Mouse (Mus musculus): Measurements from ENCODE around the gene Trim47.
"Not testable (repeated sequence)": the region's sequence is repeated elsewhere in the genome, so short reads cannot be mapped to it uniquely, and the experiment has no call there.

Gene Trim47

DNA sequence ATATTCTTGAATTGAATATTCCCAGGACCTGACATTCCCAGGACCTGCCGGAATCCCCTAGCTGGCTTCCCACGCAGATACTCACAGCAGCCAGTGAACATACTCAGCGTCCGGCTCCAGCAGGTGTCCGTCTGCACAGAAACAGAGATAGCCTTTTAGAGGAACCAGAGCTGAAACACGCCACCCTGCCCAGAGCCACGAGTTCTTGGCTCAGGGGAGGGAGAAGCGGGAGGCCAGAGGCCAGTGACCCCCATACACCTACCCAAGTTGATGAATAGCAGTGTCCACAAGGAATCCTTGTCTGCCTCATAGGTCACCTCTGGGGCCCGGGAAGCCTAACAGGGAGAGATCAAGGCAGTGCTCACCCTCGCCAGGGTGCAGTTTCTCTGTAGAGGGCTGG lies 7.2 kb upstream of the Trim47 start:
- DNase-seq, result no peak

GRCm38 (mm10) chr11:116133497-116133896 lies 6.5 kb upstream of the Trim47 start:
- no peak for DNase-seq

DNA sequence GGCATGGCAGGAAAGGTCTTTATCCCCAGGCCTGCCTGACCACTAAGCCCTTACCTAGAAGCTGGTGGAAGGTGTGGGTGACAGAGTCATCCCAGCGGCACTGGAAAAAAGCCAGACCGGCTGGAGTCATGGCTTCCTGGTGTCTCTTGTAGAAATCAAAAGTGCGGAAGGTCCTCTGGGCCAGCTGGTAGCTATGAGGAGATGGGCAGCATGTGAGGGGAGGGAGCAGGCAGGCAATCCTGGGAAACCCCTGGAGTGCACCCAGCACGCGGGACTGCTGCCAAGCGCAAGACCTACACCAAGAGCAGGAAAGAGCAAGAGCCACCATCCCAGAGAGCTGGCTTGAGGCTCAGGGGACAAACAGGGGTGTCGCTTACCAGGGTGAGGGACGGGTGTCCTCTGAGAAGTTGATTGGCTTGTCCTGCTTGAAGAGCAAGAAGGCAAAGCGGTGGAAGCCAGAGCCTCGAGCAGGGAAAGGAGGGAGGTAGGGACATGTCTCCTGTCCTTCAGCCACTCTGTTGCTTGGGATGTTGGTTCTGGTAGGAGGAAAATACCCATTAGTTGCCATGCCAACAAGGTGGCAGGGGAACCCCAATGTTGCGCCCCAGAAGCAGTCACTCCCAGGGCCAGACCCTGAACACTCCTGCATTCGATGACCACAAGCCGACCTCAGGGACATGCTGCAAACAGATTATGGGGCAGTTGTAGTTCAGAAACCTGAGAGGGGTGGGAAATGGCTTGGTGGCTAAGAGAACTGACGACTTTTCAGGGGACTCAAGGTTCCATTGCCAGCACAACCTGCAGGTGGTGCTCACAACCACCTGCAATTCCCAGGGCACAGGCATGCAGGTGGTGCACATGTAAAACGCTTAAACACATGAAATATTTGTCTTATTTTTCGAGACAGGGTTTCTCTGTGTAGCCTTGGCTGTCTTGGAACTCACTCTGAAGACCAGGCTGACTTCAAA lies 5.6 kb upstream of the Trim47 start:
- DNase-seq, result peak; percentile 29

DNA sequence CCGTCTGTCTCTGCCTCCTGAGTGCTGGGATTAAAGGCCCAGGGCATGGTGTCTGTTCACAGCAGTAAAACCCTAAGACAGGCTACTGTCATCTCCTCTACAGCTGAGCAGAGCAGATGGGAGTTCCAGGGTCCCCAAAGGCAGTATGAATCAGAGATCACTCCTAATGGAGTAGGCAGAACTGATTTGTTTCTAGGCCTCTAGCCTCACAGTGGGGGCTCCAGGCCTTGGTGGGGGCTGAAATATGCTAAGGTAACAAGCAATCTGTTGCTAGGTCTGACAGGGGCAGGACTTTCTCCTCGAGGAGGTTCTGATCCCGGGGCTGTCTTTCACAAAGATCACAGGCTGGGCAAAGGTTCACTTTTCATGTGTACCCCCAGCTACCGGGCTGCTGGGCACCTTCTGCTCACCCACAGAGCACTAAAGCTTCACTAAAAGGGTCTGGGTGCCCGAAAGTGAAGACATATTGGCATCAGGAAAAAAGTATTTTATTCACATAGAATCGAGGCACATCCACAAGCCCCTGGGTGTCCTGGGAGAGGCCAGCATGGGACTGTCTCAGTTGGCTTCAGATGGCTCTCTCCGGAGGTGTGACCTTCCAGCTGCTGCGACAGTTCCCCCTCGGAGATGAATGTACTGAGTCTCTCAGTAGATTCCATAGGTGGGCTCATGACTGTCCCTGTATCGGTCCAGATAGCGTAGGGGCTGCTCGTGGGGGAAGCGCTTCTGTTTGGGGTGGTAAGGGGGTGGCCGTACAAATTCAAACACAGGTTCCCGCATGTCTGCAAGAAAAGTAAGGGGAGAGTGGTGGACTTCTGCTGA lies 4.5 kb upstream of the Trim47 start:
- DNase-seq, result no peak

- peak; percentile 90 for DNase-seq
These were observed 3.6 kb upstream of the Trim47 start, which contains the start of gene Trim65 for GRCm38 (mm10) chr11:116130488-116131205. Trim65 (minus strand) TSS chr11:116131128.

DNA sequence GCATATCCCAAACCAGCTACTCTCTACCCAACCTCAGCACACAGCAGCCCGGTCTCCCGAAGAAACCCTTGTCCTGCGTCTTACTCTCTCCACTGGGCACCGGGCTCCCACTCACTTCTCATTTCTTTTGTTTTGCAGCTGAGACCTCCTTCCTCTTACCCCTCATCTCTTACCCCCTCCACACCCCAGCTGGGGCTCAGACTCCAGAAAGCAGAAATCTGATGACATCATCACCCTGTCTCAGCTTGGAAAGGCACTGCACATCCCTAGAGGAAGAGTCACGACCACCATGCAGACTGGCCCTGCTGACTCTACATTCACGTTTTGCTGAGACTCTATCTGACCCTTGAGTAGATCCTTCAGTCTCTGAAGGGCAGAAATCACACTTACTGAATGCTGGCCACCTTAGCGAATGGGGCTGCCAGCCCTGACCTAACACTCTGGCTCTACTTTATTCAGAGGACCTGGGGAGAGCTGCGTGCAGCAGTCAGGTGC lies 3.0 kb upstream of the Trim47 start:
- no peak for DNase-seq

DNA sequence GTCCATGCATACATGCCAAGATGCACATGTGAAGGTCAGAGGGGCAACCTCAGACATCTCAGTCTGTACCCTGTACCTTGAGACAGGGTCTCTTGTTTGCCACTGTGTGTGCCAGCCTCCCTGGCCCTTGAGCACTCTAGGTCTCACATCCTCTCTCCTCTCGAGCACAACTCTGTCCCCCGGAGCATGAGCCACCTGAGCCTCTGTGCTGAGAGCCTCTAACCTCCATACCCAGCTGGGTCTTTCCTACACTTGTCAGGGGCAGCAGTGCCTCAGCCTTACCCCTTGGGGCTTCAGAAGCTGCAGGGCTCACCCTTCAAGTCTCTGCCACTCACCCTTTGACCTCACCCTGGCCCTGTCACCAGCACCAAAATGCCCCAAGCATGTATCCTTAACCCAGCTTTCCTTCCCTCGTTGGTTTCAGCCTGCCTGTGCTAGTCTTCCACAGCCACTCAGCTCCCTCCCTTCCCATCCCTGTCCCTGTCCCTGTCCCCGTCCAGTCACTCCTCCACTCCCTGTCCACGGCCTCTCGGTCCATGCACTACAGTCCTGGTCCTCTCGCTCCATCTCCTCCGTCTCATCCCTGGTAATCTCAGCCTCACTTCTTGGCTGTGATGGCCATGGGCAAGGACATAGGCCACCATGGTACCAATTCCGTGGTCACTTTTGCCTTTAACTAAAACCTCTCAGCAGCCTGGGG lies 2.2 kb upstream of the Trim47 start:
- DNase-seq, result no peak

DNA sequence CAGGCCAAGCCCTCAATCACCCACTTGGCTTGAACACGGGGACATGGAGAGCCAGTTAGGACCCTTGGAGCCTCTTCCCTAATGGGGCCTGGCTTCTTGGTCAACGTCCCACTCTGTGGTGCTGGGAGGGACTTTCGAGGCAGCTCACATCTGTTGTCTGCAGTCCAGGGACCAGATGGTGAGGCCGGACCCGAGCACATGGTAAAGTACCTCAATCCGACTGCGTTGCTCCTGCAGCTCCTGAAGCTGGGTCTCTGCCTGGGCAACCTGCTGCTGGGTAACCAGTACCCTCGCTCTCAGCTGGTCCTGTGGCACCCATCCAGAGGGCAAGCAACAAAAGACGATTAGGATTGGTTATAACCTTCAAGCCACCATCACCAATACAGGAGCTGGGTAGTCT lies 976 bp upstream of the Trim47 start:
- DNase-seq, result no peak

DNA sequence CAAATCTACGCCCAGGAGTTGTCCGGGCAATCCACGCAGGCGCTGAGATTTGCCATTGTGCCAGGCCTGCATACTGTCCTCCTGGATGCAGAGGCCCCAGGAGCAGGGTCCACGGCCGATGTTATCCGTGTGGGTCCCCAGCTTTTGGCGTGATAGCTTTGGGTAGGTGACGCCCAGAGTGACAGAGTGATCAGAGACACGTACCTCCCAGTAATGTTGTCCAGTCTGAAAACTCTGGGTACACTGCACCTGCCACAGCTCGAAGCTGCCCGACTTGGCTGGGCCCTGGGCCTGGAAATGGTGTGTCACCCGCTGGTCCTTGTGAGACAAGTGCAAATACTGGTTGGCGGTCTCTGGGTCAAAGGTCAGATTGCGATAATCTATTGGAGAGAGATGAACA lies 749 bp downstream of the Trim47 start:
- no peak for DNase-seq

DNA sequence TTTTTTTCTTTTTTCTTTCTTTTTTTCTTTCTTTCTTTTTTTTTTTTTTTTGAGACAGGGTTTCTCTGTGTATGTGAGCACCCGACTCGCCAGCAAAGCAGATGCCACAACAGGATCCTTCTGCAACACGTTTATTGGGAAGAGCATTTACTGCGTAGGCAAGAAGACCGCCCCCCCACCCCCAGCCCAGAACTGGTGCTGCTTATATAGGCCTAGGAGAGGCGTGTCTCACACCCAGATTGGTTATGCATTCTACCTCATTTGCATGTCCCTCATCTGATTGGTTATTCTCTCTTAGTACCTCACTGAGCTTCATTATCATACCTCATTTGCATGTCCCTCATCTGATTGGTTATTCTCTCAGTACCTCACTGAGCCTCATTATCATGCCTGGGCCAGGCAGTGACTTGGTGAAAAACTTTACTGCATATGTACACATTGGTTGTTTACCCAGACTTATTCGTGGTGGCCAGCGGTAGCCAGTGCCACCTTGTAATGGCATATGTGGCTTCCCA lies 5.2 kb downstream of the Trim47 start:
- not testable (repeated sequence) for DNase-seq

DNA sequence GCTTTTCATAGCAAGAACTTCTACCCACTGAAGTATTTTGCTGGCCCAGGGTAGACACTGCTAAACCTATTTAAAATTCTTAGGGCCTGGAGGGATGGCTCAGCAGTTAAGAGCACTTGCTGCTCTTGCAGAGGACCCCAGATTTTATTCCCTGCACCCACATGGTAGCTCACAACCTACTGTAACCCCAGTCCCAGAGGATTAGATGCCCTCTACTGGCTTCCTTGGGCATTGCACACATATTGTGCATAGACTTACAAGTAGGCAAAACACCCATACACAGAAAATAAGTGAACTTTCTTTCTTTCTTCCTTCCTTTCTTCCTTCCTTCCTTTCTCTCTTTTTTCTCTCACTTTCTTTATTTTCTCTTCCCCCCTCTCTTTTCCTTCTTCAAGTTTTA lies 9.2 kb downstream of the Trim47 start:
- no peak for DNase-seq

- no peak for DNase-seq
These were observed 9.8 kb downstream of the Trim47 start for GRCm38 (mm10) chr11:116117241-116117640.

- DNase-seq, result no peak
These were observed 15.3 kb downstream of the Trim47 start for GRCm38 (mm10) chr11:116111611-116112203.

DNA sequence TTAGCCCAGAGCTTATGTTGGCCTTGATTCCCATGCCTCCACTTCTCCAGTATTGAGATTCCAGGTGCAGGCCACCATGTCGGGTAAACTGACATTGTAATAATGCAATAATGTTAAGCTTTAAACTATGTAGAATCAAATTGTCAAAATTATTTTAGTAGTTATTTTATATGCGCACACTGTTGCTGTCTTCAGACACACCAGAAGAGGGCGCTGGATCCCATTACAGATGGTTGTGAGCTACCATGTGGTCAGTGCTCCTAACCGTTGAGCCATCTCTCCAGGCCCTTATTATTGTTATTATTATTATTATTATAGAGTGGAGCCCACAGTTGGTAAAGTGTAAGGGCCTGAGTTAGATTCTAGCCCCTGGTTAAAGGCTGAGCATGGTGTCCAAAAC lies 15.9 kb downstream of the Trim47 start:
- DNase-seq, result no peak

GRCm38 (mm10) chr11:116110540-116110939 lies 16.5 kb downstream of the Trim47 start:
- DNase-seq, result no peak

DNA sequence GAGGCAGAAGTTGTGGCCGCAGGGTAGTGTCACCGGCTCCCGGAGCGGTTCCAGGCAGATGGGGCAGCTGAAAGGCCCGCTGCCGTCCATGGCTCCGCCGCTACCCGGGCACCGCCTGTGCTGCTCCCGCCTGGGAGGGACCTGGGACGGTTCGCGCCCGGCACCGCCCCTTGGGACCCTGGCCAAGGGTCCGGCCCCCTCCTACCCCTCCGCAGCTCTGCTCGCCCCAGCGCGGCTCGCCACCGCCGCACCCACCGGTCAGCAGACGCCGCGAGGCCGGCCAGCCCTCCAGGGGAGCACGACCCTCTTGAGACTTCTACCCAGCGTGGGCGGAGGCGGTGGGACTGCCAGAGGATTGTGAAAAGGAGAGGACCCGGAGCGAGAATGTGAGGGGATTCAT lies 16.9 kb downstream of the Trim47 start:
- DNase-seq, result peak; percentile 88

DNA sequence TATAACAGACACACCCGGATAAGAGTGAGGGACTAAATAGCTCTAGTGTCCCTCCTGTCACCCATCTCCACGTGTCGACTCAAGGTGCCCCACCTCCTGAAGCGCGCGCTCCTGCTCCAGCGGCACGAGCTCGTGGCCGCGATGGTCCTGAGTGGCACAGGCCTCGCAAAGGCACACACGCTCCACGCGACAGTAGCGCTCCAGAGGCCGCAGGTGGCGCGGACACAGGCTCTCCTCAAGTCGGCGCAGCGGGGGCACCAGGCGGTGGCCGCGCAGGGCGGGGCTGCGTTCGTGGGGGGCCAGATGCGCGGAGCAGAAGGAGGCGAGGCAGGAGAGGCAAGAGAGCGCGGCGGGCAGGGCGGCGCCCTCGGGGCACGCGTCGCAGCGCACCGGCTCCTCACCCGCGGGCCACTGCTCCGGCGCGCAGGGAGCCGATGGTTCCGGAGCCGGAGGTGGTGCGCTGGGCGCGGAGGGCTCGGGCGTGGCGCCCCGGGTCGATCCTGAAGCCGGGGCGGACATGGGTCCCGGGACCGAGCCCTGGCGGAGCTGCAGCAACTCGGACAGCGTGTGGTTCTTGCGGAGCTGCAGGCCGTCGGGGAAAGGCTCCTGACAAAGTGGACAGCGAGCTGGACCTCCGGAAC lies 17.4 kb downstream of the Trim47 start:
- peak; percentile 66 for DNase-seq

DNA sequence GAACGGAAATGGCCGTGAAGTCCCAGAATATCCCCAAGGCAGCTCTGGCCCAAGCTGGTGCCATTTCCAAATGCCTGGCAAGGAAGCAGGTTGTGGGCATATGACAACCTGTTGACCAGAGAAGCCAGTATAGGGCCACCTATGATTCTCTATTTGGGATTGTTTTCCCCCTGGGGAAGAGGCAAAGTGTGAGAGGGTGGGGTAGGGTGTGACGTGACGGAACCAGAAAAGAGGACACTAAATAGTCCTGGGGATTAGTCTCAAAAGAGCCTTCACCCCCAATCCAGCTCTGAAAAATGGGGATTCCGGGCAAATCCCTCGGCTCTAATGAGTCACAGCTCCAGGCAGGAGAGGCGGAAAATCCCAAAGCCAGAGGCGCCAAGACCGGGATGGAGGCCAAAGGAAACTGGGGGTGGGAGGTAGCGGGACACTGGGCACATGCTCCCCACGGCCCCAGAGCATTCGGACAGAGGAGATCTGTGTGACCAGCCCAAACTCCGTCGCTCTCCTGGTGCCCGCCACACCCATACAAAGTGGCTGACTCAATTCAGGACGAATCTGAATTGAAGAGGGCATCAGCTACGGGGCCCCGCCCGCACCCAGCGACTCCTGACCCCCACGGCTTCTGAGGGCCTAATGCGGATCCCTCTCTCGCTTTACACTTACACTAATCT lies 18.4 kb downstream of the Trim47 start:
- peak; percentile 74 for DNase-seq

- peak; percentile 61 for DNase-seq
These were observed 19.2 kb downstream of the Trim47 start for GRCm38 (mm10) chr11:116107777-116108285.

All from kidney, adult 18-20 months (tissue).